Mouse (Mus musculus) hindbrain, embryonic 16.5 days (tissue): ENCODE measurements around the gene Jak2. TPM values are rescaled to one million over a fixed set of nuclear protein-coding genes. Genes with fewer than 3 reads are reported as not detected.

Source experiments
- ATAC-seq: fragments of 200-750 bp; cut with Nextera tagmentation; 2 replicates; pipeline ENCODE4 v1.8.0; 2017; ENCODE audit warnings: moderate TSS enrichment, moderate library complexity
- H3K27ac ChIP-seq: fragments of 300-500 bp; sonication (generic); 2 replicates; pipeline ENCODE4 v1.5.1; 2014; ENCODE audit warnings: low read depth, mild to moderate bottlenecking, control low read depth, low read length, moderate library complexity
- H3K27me3 ChIP-seq: fragments of 300-500 bp; sonication (generic); replicated peaks from 2 replicates; pipeline ENCODE4 v1.6.1; 2014; ENCODE audit warnings: low read length; ENCODE audit not compliant: control insufficient read depth, insufficient read depth
- H3K36me3 ChIP-seq: fragments of 300-500 bp; sonication (generic); 2 replicates; pipeline ENCODE4 v1.6.1; 2014; ENCODE audit warnings: mild to moderate bottlenecking, low read length, moderate library complexity, mixed read lengths; ENCODE audit not compliant: control insufficient read depth, insufficient read depth
- H3K4me1 ChIP-seq: fragments of 300-500 bp; sonication (generic); 2 replicates; pipeline ENCODE4 v1.6.1; 2014; ENCODE audit warnings: low read depth, low read length; ENCODE audit not compliant: control insufficient read depth, insufficient read depth
- H3K4me2 ChIP-seq: fragments of 300-500 bp; sonication (generic); 2 replicates; pipeline ENCODE4 v1.6.1; 2014; ENCODE audit warnings: mild to moderate bottlenecking, low read length, control low read depth, moderate library complexity
- H3K4me3 ChIP-seq: fragments of 300-500 bp; sonication (generic); 2 replicates; pipeline ENCODE4 v1.5.1; 2014; ENCODE audit warnings: mild to moderate bottlenecking, low read length, control low read depth, moderate library complexity
- H3K9ac ChIP-seq: fragments of 300-500 bp; sonication (generic); 2 replicates; pipeline ENCODE4 v1.6.1; 2014; ENCODE audit warnings: low read depth, mild to moderate bottlenecking, control low read depth, low read length, moderate library complexity
- H3K9me3 ChIP-seq: fragments of 300-500 bp; sonication (generic); 2 replicates; pipeline ENCODE4 v1.6.1; 2014; ENCODE audit warnings: mild to moderate bottlenecking, low read length, moderate library complexity; ENCODE audit not compliant: control insufficient read depth
- WGBS: fragments of 180-500 bp; shearing (Covaris S2); extraction: QIAGEN DNeasy Blood & Tissue Kit; methylation state at CpG from one replicate; pipeline ENCODE4 v1.1.7; 2014; 5-methylcytosine and 5-hydroxymethylcytosine counted together
- polyA plus RNA-seq: library from polyadenylated mRNA; unstranded; fragments of >200 nt; fragmentation: Nextera tagmentation; extraction: Ambion mirVana; gene quantifications from 2 replicates; pipeline ENCODE4 v1.2.1, GENCODE M21; 2015

Jak2 gene
- polyA plus RNA-seq, 1 experiment from 2014 or later: 6.2 TPM

GRCm38 (mm10) chr19:29311791-29312190 is 60.2 kb downstream of the Jak2 start:
- Histone ChIP-seq H3K27ac (no peak overlapping the region), H3K4me2 (no peak overlapping the region), H3K27me3 (no peaks in the 10 kb centered on the region), H3K9ac (no peak overlapping the region), H3K9me3 (peaks cover 6% of the 10 kb centered on the region), H3K36me3 (peaks cover 19% of the 10 kb centered on the region), H3K4me3 (no peak overlapping the region), H3K4me1 (no peaks in the 10 kb centered on the region)
- 91% methylated on average over 8 of the region's 8 CpGs for WGBS
- ATAC-seq: no peak

GRCm38 (mm10) chr19:29312661-29313060 is 61.0 kb downstream of the Jak2 start:
- WGBS: 48% methylated on average over 7 of the region's 7 CpGs
- Histone ChIP-seq H3K27me3 (no peaks in the 10 kb centered on the region), H3K27ac (no peak overlapping the region), H3K36me3 (peaks cover 19% of the 10 kb centered on the region), H3K4me2 (no peak overlapping the region), H3K4me1 (no peaks in the 10 kb centered on the region), H3K9ac (no peak overlapping the region), H3K9me3 (peaks cover 11% of the 10 kb centered on the region), H3K4me3 (no peak overlapping the region)
- no peak for ATAC-seq

- Histone ChIP-seq H3K4me2 (no peak overlapping the region), H3K27ac (no peak overlapping the region), H3K4me1 (peaks cover 5% of the 10 kb centered on the region), H3K36me3 (no peaks in the 10 kb centered on the region), H3K27me3 (no peaks in the 10 kb centered on the region), H3K4me3 (no peak overlapping the region), H3K9me3 (no peaks in the 10 kb centered on the region), H3K9ac (no peak overlapping the region)
- 81% methylated on average over 8 of the region's 8 CpGs for WGBS
- ATAC-seq: no peak
Measured at GRCm38 (mm10) chr19:29323416-29324049, 71.9 kb downstream of the Jak2 start.

- H3K9me3 ChIP-seq: no peaks in the 10 kb centered on the region
- H3K4me3 ChIP-seq: peak within 1 kb of the TSS; percentile 40
- WGBS: 9% methylated on average over 18 of the region's 31 CpGs
- no peak within 1 kb of the TSS for H3K27ac ChIP-seq
- peaks cover 5% of the 10 kb centered on the region for H3K4me1 ChIP-seq
- H3K4me2 ChIP-seq: peak within 1 kb of the TSS; percentile 77
- no peaks in the 10 kb centered on the region for H3K36me3 ChIP-seq
- peak within 1 kb of the TSS; percentile 22; the same call in 1 of the 2 replicates for H3K9ac ChIP-seq
- peak; percentile 91 for ATAC-seq
- no peaks in the 10 kb centered on the region for H3K27me3 ChIP-seq
Measured at GRCm38 (mm10) chr19:29325053-29325851, 73.6 kb downstream of the Jak2 start, which contains the start of gene Insl6. TSS of gene Insl6 (minus strand) at chr19:29325356.

- no peak for ATAC-seq
- Histone ChIP-seq H3K9ac (no peak overlapping the region), H3K27me3 (no peaks in the 10 kb centered on the region), H3K4me2 (peak overlapping the region; percentile 77), H3K36me3 (no peaks in the 10 kb centered on the region), H3K27ac (no peak overlapping the region), H3K4me1 (peaks cover 5% of the 10 kb centered on the region), H3K9me3 (no peaks in the 10 kb centered on the region), H3K4me3 (no peak overlapping the region)
- 70% methylated on average over 9 of the region's 9 CpGs for WGBS
Measured at GRCm38 (mm10) chr19:29325852-29326180, 74.2 kb downstream of the Jak2 start.

- no peak overlapping the region for H3K9ac ChIP-seq
- no peaks in the 10 kb centered on the region for H3K9me3 ChIP-seq
- peaks cover 5% of the 10 kb centered on the region for H3K4me1 ChIP-seq
- H3K27ac ChIP-seq: no peak overlapping the region
- no peaks in the 10 kb centered on the region for H3K36me3 ChIP-seq
- H3K4me2 ChIP-seq: no peak overlapping the region
- H3K4me3 ChIP-seq: no peak overlapping the region
- 79% methylated on average over 4 of the region's 4 CpGs for WGBS
- H3K27me3 ChIP-seq: no peaks in the 10 kb centered on the region
- no peak for ATAC-seq
Measured at GRCm38 (mm10) chr19:29326396-29326795, 74.8 kb downstream of the Jak2 start.

GRCm38 (mm10) chr19:29326822-29327552 is 75.4 kb downstream of the Jak2 start:
- H3K27me3 ChIP-seq: no peaks in the 10 kb centered on the region
- WGBS: 69% methylated on average over 13 of the region's 13 CpGs
- H3K9ac ChIP-seq: no peak overlapping the region
- H3K4me2 ChIP-seq: no peak overlapping the region
- no peak overlapping the region for H3K4me3 ChIP-seq
- no peaks in the 10 kb centered on the region for H3K9me3 ChIP-seq
- H3K36me3 ChIP-seq: no peaks in the 10 kb centered on the region
- no peak for ATAC-seq
- peaks cover 5% of the 10 kb centered on the region for H3K4me1 ChIP-seq
- H3K27ac ChIP-seq: no peak overlapping the region

GRCm38 (mm10) chr19:29334068-29334745 is 82.6 kb downstream of the Jak2 start, which contains the start of gene Rln1:
TSS of gene Rln1 (minus strand) at chr19:29334670.
- Histone ChIP-seq H3K36me3 (no peaks in the 10 kb centered on the region), H3K4me3 (peak within 1 kb of the TSS; percentile 53), H3K27ac (peak within 1 kb of the TSS; percentile 24; the same call in 1 of the 2 replicates), H3K9ac (peak within 1 kb of the TSS; percentile 77), H3K27me3 (0 out of 2 replicates have a peak, but pooled peaks cover 2% of the 10 kb centered on the region), H3K9me3 (no peaks in the 10 kb centered on the region), H3K4me2 (peak within 1 kb of the TSS; percentile 92), H3K4me1 (peaks cover 6% of the 10 kb centered on the region; the same call in 1 of the 2 replicates)
- WGBS: 1% methylated on average over 23 of the region's 23 CpGs
- peak; percentile 83 for ATAC-seq
